Mouse (Mus musculus): ENCODE results near the gene Camta1. TPM values are rescaled to one million over a fixed set of nuclear protein-coding genes. Genes with fewer than 3 reads are reported as not detected.

The Camta1 gene
- total RNA-seq, 2 experiments from 2014 or later, result 40.1 to 77.9 TPM

DNA sequence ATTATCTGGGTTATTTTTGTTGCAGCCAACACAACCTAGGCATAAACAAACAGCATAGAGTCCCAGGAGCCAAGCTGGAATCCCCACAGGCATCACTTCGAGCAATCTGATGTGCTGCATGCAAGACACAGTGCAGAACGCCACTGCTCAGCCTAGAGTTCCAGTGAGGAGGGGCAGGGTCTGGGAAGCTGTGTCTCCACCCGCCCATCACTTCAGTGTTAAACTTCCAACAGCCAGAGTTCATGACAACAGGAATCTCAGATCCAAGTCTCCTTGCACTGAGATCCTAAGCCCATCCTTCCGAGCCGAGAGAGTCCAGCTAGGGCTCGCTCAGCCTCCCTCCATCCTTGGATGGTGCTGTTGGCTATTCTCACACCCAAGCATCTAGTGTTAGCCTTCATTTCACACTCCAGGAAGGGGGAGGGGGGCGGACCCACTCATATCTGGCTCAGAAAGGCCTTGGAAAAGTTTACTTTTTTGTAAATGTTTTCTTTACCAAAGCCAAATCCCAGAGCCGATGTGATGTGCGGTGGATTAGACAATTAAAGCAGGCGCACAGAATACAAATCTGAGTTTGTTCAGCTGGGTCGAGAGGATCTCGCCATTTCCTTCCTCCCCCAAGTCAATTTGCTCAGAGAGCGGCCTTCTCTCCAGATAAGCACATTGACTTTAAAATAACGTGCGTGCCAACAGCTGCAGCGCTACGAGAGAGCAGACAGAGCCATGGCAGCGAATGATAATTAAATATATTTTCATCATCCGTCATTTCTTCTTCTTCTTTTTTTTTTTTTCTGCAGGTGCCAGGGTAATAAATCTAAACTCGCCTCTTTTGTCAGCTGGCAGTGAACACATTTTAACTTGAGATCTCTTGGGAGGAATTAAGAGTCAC, 120.2 kb downstream of the Camta1 start:
- peak; percentile 86 for ATAC-seq (replicated peaks; ENCODE audit: poor library complexity)

DNA sequence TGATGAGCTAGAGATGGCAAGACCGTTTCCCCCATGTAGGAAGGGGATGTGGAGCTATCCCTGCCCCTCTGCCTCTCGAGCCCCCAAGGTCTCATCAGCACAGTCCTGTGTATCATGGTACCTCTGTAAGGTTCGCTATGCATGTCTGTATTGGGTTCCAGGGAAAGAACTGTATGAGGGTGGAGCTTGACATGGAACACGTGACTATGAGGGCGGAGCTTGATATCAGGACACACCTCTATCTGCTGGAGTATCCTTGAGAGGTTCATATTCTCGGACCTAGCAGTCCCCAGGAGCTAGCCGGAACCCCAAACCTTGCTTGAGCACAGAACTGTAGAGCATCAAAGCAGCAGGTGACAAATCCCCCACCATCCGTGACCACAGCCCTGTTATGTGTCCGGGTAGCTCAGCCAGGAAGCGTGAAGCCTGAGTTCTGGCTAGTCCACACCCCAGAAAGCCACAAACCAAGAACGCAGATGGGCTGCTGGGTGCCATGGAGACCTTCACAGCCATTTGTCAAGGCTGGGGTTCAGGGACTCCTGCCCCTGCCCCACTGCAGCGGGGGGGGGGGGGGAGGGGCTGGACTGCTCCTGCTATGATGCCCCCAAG, 122.2 kb downstream of the Camta1 start:
- ATAC-seq (replicated peaks; ENCODE audit: poor library complexity), result peak; percentile 18; the same call in 1 of the 2 replicates

DNA sequence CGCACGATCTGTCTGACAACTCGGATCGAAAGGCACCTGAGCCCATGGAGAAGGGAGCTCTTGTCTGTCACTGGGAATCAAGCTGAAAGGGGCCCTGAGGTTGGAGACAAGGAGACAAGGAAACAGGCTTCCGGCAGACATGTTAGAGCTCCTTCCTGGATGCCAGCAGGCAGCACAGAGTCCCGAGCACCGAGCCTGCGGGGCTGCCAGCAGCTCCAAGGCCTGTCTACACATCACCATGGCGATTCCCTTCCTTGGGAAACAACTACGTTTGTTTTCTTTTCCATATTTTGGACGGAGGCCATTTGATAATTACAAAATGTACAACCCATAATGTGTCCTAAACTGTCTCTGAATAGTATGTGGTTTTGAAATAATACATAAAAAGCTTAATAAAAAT, 122.8 kb downstream of the Camta1 start:
- ATAC-seq (replicated peaks; ENCODE audit: poor library complexity), result no peak

DNA sequence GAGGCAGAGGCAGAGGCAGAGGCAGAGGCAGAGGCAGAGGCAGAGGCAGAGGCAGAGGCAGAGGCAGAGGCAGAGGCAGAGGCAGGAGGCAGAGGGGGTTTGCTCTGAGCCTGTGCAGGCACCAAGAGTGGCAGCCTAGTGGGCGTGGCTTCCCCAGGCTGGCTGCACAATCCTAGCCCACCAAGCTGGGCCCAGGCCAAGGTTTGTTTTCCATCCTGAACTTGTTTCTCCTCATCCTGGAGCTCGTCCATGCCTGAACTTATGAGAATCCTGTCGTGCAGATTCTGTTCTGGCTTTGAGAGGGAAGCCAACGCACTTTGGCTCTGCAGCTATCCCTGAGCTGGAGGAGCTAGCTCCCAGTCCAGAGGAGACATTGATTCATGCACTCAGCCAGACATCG, 123.4 kb downstream of the Camta1 start:
- ATAC-seq (replicated peaks; ENCODE audit: poor library complexity), result no peak

DNA sequence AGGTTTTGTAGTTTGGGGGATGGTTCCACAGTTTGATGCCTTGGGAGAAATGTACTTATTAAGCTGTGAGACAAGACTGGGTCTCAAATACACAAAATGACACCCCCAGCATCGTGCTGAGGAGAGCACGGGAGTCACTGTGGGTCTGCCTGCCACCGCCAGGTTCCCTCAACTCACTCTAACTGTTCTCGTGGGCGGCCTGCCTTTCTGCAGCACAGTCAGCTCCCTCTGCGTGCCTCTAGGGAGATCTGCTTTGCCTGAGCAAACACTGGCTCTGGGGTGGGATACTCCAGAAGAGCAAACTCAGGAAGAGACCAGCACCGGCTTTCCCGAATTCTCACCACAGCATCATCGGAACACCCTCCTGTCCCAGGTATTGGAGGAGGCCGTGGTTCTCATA, 129.0 kb downstream of the Camta1 start:
- no peak for ATAC-seq (replicated peaks; ENCODE audit: poor library complexity)

DNA sequence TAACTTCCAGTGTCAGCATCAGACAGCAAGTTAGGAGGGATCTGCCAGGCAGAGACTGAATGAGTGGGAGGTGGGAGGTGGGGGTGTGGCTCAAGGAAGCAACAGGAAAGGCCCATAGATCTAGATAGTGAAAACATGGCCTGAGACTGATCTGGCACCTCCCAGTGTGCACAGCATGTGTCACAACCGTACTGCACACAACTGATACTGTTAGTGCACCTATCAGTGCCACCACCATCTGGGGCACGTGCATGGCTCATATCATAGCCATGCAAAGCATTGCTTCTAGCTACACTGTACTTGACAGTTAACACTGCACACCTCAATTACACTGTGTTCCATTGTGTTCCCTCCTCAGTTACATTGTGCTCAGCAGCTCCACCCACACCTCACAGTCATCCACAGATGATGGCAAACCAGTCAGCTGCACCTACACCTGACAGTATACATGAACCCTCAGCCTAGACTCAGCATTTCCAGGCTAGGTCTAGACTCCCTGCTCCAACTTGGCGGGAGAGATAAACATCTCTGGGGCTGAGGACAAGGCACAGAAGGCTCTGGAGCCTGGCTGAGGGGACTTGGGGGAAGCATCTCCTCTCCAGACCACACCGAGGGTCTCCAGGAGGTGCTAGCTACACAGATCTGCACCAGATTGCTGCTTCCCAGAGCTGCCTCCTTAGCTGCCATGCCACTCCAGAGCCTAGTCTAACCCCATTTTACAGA, 131.5 kb downstream of the Camta1 start:
- peak; percentile 84 for ATAC-seq (replicated peaks; ENCODE audit: poor library complexity)

DNA sequence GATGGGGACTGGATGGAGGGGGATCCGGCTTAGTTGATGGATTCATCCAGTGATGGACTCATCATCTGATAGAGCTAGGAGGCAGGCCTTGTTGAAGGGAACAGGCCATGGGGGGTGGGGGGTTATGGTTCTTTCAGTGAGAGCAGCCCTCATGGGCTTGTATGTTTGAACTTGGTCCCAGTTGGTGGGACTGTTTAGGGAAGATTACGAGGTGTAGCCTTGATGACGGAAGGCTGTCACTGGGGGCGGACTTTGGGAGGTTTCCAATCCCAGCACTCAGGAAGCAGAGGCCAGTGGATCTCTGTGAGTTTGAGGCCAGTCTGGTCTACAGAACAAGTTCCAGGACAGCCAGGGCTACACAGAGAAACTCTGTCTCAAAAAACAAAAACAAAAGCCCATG, 132.6 kb downstream of the Camta1 start:
- ATAC-seq (replicated peaks; ENCODE audit: poor library complexity), result peak; percentile 9; the same call in 1 of the 2 replicates

DNA sequence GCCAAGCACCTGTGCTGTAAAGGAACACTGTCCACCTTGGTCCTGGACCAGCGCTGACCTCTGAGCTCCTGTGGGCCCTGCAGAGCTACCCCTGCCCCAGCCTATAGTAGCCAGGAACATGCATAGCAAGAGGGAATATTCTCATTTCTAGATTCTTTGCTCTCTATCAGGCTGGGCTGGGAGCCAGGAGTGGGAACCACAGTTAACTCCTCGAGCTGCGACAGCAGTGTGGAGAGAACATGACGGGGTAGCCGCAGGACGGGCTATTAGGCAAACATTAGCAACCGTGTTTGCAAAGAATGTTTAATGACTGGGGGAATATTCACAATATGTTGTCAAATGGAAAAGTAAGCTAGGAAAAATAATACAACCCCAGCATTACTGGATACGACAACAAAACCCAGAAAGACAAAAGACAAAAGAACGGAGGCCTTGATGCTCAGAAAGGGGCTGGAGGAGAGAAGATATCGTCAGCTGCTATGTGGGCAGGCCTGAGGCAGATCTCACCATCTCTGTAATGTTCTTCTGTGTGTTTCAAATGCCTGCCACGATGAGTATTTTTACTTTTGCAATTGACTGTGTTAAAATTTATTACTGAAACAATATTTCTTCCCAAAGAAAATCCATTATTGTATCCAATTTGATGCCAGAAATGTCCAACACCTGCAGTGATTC, 133.1 kb downstream of the Camta1 start:
- no peak for ATAC-seq (replicated peaks; ENCODE audit: poor library complexity)

DNA sequence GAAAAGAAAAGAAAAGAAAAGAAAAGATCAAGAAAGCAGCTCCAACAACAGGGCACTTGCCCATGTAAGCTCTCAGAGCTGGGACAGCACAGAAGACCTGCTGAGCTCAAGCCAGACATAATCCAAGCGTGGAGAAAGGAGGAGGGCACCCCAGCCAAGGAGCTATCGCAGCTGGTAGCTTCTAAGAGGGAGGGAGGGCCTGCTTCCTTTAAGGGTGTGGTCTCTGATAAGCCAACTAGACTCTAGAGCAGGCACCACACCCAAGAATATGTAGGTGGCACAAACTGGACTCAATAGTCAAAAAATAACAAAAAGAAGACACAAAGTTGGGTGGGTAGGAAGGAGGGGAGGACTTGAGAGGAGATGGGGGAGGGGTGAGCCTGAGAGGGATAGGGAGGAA, 135.3 kb downstream of the Camta1 start:
- peak; percentile 56 for ATAC-seq (replicated peaks; ENCODE audit: poor library complexity)

DNA sequence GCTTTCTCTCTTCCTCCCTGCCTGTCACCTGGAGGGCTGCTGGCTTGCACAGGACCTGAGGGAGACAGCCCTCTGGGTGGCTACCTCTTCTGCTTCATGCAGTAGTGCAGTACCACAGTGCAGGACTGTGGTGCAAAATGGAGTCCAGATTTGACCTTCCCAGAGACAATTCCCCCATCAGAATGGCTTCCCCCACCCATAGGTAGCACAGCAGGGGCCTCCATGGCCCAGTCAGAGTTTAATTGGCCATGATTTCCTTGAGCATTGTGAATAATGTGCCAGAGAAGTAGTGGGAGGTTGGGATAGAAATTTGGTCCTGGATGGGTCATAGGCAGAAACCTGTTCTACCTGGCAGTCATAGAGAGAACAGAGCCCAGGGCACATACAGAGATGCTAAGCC, 136.8 kb downstream of the Camta1 start:
- no peak for ATAC-seq (replicated peaks; ENCODE audit: poor library complexity)

DNA sequence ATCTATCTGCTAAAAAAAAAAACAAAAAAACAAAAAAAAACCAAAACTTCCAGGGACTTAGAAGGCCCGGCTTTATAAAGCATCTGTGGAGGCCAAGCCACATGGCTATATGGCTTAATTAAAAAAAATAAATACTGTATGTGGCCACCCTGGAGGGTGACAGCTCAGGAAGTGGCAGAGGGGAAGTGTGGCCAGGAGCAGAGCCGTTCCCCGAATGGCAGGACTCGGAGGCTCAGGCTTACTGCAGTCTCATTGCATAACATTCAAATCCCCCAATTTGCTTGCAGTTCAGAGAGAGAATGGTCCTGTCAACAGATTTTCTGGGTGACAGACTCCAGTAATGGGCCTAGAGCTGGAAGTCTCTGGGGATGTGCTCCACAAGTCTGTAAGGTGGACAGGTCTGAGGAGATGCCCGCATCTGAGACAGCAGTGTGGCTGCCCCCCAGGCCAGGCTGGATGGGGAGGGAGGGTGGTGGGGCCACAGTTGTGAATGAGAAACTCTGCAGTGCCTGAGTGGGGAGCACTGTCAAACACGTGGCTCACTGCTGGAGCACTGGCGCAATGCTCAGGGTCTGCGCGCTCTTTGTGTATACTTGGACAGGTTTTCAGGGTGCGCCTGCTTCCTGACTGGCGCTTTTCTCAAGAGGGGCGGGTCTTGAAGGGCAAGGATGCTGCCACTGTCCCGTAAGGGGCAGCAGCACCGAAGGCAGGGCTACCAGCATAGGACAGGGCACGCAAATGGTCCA, 140.8 kb downstream of the Camta1 start:
- ATAC-seq (replicated peaks; ENCODE audit: poor library complexity), result peak; percentile 84

DNA sequence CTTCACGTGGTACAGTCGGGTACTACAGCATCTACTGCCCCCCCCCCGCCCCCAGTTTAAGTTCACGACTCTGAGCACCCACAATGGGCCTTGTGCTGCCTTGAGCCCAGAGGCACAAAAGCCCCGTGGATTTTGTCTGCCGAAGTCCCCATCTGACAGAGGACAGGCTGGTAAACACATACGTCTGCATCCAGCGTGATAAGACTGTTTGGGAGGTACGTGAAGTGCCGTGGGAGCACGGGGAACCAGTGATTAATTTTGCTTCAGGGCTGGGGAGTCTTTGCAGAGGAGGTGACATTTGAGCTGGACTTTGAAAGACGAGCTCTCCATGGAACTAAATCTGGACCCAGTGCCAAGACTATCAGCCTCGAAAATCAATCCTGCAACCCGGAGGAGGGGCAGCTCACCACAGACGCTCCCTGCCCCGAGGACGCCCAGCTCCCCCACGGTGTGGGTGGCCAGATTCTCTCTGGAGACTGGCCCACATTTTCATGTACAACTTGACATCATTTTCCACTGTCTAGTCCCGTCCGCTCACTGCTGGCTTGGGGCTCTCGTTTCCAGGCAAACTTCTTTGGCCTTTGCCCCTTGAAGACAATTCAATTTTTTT, 142.7 kb downstream of the Camta1 start:
- no peak for ATAC-seq (replicated peaks; ENCODE audit: poor library complexity)

DNA sequence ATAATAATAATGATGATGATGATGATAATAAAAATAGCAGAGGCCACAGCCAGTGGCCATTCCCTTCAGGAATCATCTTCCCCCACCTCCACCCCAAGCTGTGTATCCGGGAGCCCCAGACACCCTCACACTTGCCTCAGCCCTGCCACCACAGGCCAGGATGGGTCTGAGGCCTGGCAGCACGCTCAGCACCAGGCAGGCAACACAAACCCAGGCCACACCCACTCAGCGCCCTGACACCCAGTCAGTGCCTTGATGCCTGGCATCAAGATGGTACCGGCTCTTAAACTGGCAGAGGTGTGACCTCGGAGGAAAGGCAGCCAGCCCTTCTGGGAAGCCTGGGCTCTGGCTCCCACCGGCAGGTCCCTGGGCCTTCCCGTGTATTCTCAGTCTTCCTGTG, 143.8 kb downstream of the Camta1 start:
- no peak for ATAC-seq (replicated peaks; ENCODE audit: poor library complexity)

DNA sequence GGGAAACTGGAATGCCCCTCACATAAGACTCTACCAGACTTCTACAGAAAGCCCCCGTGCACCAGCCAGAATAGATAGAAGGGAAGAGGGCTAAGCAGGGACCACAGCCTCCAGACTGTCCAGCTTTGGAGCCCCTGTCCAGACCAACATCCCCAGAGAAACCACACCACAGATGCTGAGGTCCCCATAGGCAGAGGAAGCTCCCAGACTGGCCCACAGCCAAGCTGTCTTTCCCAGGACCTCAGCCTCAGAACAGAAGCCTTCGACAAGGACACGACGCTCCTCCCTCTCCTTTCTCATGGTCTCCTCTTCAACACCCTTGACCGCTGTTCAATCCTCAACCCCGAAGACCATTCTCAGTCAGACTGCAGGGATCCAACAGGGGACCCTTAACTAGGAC, 148.0 kb downstream of the Camta1 start:
- ATAC-seq (replicated peaks; ENCODE audit: poor library complexity), result no peak

DNA sequence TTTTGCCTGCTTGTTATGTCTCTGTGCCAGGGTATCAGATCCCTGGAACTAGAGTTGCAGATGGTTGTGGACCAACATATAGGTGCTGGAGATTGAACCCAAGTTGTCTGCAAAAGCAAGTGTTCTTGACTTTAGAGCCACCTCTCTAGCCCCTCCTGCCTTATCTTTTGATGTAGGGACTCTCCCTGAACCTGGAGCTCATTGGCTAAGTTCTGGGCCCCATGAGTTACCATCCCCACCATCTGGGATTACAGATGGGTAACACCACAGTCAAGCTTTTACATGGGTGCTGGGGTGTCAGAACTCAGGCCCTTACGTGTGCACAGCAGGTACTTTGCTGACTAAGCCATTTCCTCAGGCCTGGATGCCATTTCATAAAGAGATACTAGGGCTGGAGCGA, 150.3 kb downstream of the Camta1 start:
- ATAC-seq (replicated peaks; ENCODE audit: poor library complexity), result no peak

DNA sequence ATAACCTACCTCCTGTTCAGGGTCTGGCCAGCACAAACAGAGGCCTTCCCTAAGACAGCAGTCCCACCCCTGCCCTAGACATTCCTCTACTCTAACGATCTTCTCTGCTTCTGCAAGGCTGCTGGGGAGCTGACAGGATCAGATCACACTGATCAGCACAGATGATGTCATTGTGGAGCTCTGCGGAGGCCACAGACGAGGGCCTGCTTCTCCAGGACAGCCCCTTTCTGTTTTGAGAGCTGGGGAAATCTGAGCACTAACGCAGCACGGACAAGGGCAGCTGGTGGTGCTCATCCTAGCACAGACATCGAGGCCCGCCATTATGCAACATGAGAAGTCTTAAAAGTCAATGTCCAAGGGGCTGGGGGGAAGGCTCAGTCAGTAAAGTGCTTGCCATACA, 151.2 kb downstream of the Camta1 start:
- ATAC-seq (replicated peaks; ENCODE audit: poor library complexity), result no peak

DNA sequence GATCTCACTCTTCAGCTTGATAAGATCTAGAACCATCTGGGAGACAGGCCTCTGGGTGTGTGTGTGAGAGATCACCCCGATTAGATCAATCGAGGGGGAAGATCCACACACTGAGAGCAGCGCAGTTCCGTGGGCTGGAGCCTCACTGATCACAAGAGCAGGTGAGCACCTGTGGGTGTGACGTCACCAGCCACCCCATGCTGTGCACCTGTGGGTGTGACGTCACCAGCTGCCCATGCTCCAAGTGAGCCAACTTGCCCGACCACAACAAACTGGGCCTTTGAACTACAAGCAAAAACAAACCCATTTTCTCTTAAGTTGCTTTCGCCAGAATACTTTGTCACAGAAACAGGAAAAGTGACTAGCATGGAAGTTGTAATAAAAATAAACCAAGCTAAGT, 152.4 kb downstream of the Camta1 start:
- no peak for ATAC-seq (replicated peaks; ENCODE audit: poor library complexity)

DNA sequence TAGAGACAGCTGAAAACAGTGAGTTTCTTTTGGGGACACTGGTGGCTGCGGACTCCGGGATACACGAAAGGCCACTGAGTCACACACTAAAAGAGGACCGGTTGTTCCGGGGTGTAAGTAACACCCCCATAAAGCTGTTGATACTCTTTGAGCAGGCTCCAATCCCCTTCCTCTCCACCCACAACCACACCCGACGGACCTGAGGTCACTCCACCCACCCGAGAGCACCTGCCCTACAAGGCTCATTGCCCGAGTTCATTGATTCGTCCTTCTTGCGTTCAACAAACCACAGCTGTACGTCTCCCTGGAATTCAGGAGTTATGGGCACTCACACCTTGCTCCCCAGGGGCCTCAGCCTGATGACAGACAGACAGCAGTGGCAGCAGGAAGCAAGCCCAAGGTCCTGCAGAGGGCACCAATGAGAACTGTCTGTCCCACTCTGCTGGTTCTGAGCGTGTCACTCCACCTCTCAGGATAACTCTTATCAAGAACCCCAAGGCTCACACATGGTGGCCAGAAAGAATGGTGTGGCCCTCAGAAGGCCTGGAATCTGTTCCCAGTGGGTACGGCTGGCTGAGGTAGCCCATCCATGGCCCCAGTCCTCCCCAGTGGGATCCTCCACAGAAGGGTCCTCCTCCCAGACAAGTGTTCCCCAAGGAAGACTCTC, 158.5 kb downstream of the Camta1 start:
- peak; percentile 39; the same call in 1 of the 2 replicates for ATAC-seq (replicated peaks; ENCODE audit: poor library complexity)

DNA sequence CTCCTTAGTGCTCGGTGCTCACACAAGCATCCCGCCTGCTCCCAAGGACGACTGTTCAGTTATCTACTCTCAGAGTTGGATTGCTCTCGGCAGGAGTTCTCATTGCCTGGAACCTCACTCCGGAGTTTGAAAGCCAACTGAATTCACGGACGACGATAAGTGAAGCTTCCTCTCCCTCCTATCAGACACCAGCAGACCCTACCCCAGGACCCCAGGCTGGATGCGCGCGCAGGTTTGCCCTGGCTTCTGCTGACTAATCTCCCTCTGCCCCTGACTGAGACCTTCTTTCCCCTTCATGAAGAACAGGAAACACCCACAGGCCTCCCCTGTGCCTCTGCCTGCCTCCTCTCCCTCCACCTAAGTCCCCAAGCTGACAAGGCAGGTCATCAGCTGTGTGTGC, 159.2 kb downstream of the Camta1 start:
- ATAC-seq (replicated peaks; ENCODE audit: poor library complexity), result no peak

DNA sequence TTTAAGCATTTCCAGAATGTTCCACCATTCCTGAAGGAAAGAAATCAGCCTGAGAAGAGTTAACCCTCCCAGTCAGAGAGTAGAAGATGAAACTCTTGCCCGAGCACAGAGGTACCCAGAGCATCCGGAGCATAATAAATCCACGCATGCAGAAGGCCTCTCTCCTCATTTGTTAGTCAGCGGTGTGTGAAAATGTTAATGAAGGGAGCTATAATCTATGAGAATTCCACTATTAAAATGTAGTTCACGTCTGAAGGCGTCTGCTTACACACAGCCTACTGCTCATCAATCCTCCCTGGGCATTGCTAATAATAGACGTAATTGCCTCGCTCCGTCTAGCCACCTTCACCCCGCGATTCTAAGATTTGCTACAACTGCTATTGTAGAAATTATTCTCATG, 165.7 kb downstream of the Camta1 start:
- no peak for ATAC-seq (replicated peaks; ENCODE audit: poor library complexity)

Measured in megakaryocyte progenitor cell, adult 5-6 weeks (primary cell).